Comparison of ENCODE assay signal across 20 mouse cellular contexts in the genomic region with DNA sequence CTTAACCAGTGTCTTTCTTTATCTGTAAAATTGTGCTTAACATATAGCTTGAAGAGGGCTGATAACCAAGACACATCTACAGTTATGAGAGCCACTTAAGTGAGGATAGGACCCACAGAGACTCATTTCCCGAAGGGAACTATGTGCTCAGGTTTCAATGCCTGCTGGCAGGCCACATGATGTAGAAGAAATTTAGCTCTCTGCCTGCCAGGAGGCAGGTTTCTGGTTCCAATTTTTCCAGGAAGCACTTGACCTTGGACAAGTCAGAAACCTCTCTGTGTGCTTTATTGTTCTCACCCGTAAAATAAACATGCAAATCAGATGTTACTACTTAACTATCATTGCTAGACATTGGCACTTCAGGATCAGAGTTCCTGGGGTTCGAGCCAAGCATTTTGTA.
DNase-seq lines count a peak whose midpoint lies in the region; ATAC-seq lines count a peak whose summit lies in the region.
"Had no signal": no experiment of that assay in that cellular context is flagged by ENCODE, and none has a peak within 500 bp of the region (broad histone marks: within the 10 kb centered on the region; RNA-seq: fewer than 3 reads in every experiment).

No protein-coding gene starts in this region.

- no peaks in the 10 kb centered on the region for H3K27me3 ChIP-seq in lung, embryonic 16.5 days (ENCODE audit: control insufficient read depth, insufficient read depth, low read depth, low read length)
- no peaks in the 10 kb centered on the region for H3K27me3 ChIP-seq in embryonic facial prominence, embryonic 11.5 days (ENCODE audit: control insufficient read depth, insufficient read depth, low read length)
- H3K27me3 ChIP-seq: midbrain, embryonic 13.5 days; neural tube, embryonic 12.5 days; Patski had no signal

- H3K4me1 ChIP-seq in lung, embryonic 16.5 days (replicated peaks; ENCODE audit: control insufficient read depth, insufficient read depth, low read length) = no peaks in the 10 kb centered on the region
- no peaks in the 10 kb centered on the region for H3K4me1 ChIP-seq in embryonic facial prominence, embryonic 11.5 days (ENCODE audit: control insufficient read depth, insufficient read depth, low read length)
- H3K4me1 ChIP-seq: midbrain, embryonic 13.5 days; neural tube, embryonic 12.5 days had no signal

- no peak overlapping the region for H3K4me2 ChIP-seq in lung, embryonic 16.5 days (ENCODE audit: low read depth, low read length)
- no peak overlapping the region for H3K4me2 ChIP-seq in embryonic facial prominence, embryonic 11.5 days (ENCODE audit: low read depth, low read length)
- H3K4me2 ChIP-seq: liver, embryonic 11.5 days; midbrain, embryonic 13.5 days; neural tube, embryonic 12.5 days had no signal

- DNase-seq in gastrocnemius, adult 18-20 months (ENCODE audit: low spot score) = peak; percentile 10
- DNase-seq in gastrocnemius, postnatal 25 days = no peak
- DNase-seq in lung, postnatal 25 days (ENCODE audit: low spot score) = no peak
- peak; percentile 37 for DNase-seq in cerebellum, adult 9-11 months
- peak; percentile 28 for DNase-seq in embryonic facial prominence, embryonic 11.5 days (ENCODE audit: low spot score)
- no peak for DNase-seq in thymus, postnatal 0 days (ENCODE audit: low spot score)
- DNase-seq: adrenal gland, adult 8-10 months; forebrain, postnatal 0 days; gastrocnemius, adult 2 months; kidney, adult 9 months; kidney, postnatal 4 days; right cerebral cortex, adult 18-20 months; thymus, postnatal 4 days had no signal

- H3K27ac ChIP-seq in lung, embryonic 16.5 days (ENCODE audit: low read length) = no peak overlapping the region
- H3K27ac ChIP-seq in embryonic facial prominence, embryonic 11.5 days (replicated peaks; ENCODE audit: low read depth, low read length) = no peak overlapping the region
- H3K27ac ChIP-seq: gastrocnemius, adult 2 months; midbrain, embryonic 13.5 days; neural tube, embryonic 12.5 days had no signal

- H3K9ac ChIP-seq in lung, embryonic 16.5 days (ENCODE audit: low read length) = no peak overlapping the region
- no peak overlapping the region for H3K9ac ChIP-seq in embryonic facial prominence, embryonic 11.5 days (replicated peaks; ENCODE audit: low read length)
- H3K9ac ChIP-seq: forebrain, postnatal 0 days; midbrain, embryonic 13.5 days; neural tube, embryonic 12.5 days had no signal

- no peaks in the 10 kb centered on the region for H3K9me3 ChIP-seq in lung, embryonic 16.5 days (ENCODE audit: control insufficient read depth, low read length)
- no peaks in the 10 kb centered on the region for H3K9me3 ChIP-seq in embryonic facial prominence, embryonic 11.5 days (replicated peaks; ENCODE audit: control insufficient read depth, low read length)
- H3K9me3 ChIP-seq: midbrain, embryonic 13.5 days; neural tube, embryonic 12.5 days had no signal

- peak; percentile 17; the same call in 1 of the 2 replicates for ATAC-seq in lung, embryonic 16.5 days (ENCODE audit: low read depth)
- ATAC-seq in embryonic facial prominence, embryonic 11.5 days (replicated peaks; ENCODE audit: insufficient number of reproducible peaks, low FRiP score, low TSS enrichment, low read depth) = no peak
- no peak for ATAC-seq in CD4-positive, CD25-positive, alpha-beta regulatory T cell, adult 4 months
- ATAC-seq: forebrain, postnatal 0 days; inflammation-experienced regulatory T-cells, adult 6 months; midbrain, embryonic 13.5 days; Patski had no signal

- no peaks in the 10 kb centered on the region for H3K36me3 ChIP-seq in lung, embryonic 16.5 days (ENCODE audit: control insufficient read depth, insufficient read depth, low read length)
- H3K36me3 ChIP-seq in embryonic facial prominence, embryonic 11.5 days (replicated peaks; ENCODE audit: control insufficient read depth, insufficient read depth, low read depth, low read length) = no peaks in the 10 kb centered on the region
- H3K36me3 ChIP-seq: midbrain, embryonic 13.5 days; neural tube, embryonic 12.5 days had no signal

- H3K4me3 ChIP-seq in lung, embryonic 16.5 days (ENCODE audit: low read length) = no peak overlapping the region
- no peak overlapping the region for H3K4me3 ChIP-seq in embryonic facial prominence, embryonic 11.5 days (ENCODE audit: low read depth, low read length)
- H3K4me3 ChIP-seq: gastrocnemius, adult 2 months; midbrain, embryonic 13.5 days; neural tube, embryonic 12.5 days had no signal

- WGBS in lung, embryonic 16.5 days = 17% methylated on average over 3 of the region's 3 CpGs
- WGBS in embryonic facial prominence, embryonic 11.5 days = 32% methylated on average over 3 of the region's 3 CpGs

Comparison
In these comparisons a context has a peak if more than half of its experiments do, and no peak if none do; other contexts are left out.
1. DNase-seq: peak in gastrocnemius, adult 18-20 months (single experiment), cerebellum, adult 9-11 months (single experiment) and embryonic facial prominence, embryonic 11.5 days (single experiment); none in gastrocnemius, postnatal 25 days (single experiment), lung, postnatal 25 days (single experiment) and thymus, postnatal 0 days (single experiment).